Comparison of ENCODE assay signal across 20 mouse cellular contexts in the genomic region with DNA sequence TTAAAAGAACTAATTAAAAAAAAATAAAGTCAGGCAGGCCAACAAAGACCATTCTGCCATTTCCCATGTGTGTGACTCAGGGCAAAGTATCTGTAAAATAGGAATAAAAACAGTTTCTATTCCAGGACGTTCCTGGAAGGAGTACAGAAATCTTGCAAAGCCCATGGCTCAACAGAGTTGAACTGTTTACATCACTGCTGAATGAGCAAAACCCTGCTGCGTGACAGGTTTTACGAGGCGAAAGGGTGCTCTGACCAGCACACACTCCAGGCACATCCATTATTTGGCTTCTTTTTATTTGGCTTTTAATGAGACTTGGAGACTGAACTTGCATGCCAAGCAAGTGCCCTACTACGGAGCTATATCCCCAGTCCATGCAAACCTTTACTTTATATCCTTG. TPM values are rescaled to one million over a fixed set of nuclear protein-coding genes. Genes with fewer than 3 reads are reported as not detected.
"Had no signal": no experiment of that assay in that cellular context is flagged by ENCODE, and none has a peak within 500 bp of the region (broad histone marks: within the 10 kb centered on the region; RNA-seq: fewer than 3 reads in every experiment).

No protein-coding gene starts in this region.

- H3K4me1 ChIP-seq: midbrain, embryonic 12.5 days; neural tube, embryonic 13.5 days; neural tube, embryonic 15.5 days; stomach, embryonic 15.5 days had no signal

- H3K36me3 ChIP-seq: midbrain, embryonic 10.5 days; midbrain, embryonic 12.5 days; neural tube, embryonic 13.5 days; neural tube, embryonic 15.5 days; stomach, embryonic 15.5 days had no signal

- H3K27ac ChIP-seq: midbrain, embryonic 12.5 days; neural tube, embryonic 13.5 days; neural tube, embryonic 15.5 days; stomach, embryonic 15.5 days; stomach, postnatal 0 days had no signal

- ATAC-seq: midbrain, embryonic 16.5 days had no signal

- H3K27me3 ChIP-seq: midbrain, embryonic 12.5 days; neural tube, embryonic 13.5 days; neural tube, embryonic 15.5 days; stomach, embryonic 15.5 days had no signal

- H3K4me3 ChIP-seq: midbrain, embryonic 10.5 days; midbrain, embryonic 12.5 days; myocyte; neural tube, embryonic 13.5 days; neural tube, embryonic 15.5 days; stomach, embryonic 15.5 days had no signal

- H3K4me2 ChIP-seq: lung, embryonic 14.5 days; midbrain, embryonic 12.5 days; neural tube, embryonic 13.5 days; neural tube, embryonic 15.5 days; stomach, embryonic 15.5 days had no signal

- DNase-seq: lung, embryonic 14.5 days; lung, postnatal 10 days; lung, postnatal 4 days; midbrain, embryonic 14.5 days; retina, postnatal 1 day; right cerebral cortex, adult 18-20 months; right cerebral cortex, postnatal 14 days; thymus, adult 2 months; thymus, postnatal 25 days; thymus, postnatal 4 days had no signal

- H3K9me3 ChIP-seq: midbrain, embryonic 10.5 days; midbrain, embryonic 12.5 days; neural tube, embryonic 13.5 days; neural tube, embryonic 15.5 days; stomach, embryonic 15.5 days had no signal

- H3K9ac ChIP-seq: lung, embryonic 14.5 days; midbrain, embryonic 12.5 days; neural tube, embryonic 13.5 days; neural tube, embryonic 15.5 days; stomach, embryonic 15.5 days had no signal

RNA-seq across cellular contexts. Expression of a gene that starts 7.5 kb away (rescaled TPM):
- polyA plus RNA-seq: lung, embryonic 14.5 days; lung, embryonic 16.5 days; midbrain, embryonic 10.5 days; midbrain, embryonic 12.5 days; midbrain, embryonic 14.5 days; midbrain, embryonic 16.5 days; myocyte; neural tube, embryonic 11.5 days; neural tube, embryonic 13.5 days; neural tube, embryonic 15.5 days had no signal

RNA-seq across cellular contexts. Expression of a gene that starts 40.9 kb away (rescaled TPM):
- polyA plus RNA-seq: midbrain, embryonic 12.5 days; myocyte had no signal
